Mouse (Mus musculus) forebrain, embryonic 16.5 days (tissue): ENCODE results near the gene Tll1. TPM values are rescaled to one million over a fixed set of nuclear protein-coding genes. Genes with fewer than 3 reads are reported as not detected.

Source experiments
- ATAC-seq: fragments of 200-750 bp; cut with Nextera tagmentation; 2 replicates; pipeline ENCODE4 v1.8.0; 2017; ENCODE audit warnings: mild to moderate bottlenecking, moderate library complexity
- H3K27ac ChIP-seq: fragments of 300-500 bp; sonication (generic); 2 replicates; pipeline ENCODE4 v1.5.1; 2014; ENCODE audit warnings: low read length, control low read depth
- H3K27me3 ChIP-seq: fragments of 300-500 bp; sonication (generic); replicated peaks from 2 replicates; pipeline ENCODE4 v1.6.1; 2014; ENCODE audit warnings: low read length; ENCODE audit not compliant: control insufficient read depth, insufficient read depth
- H3K36me3 ChIP-seq: fragments of 300-500 bp; sonication (generic); 2 replicates; pipeline ENCODE4 v1.6.1; 2014; ENCODE audit not compliant: control insufficient read depth, insufficient read depth
- H3K4me1 ChIP-seq: fragments of 300-500 bp; sonication (generic); replicated peaks from 2 replicates; pipeline ENCODE4 v1.6.1; 2014; ENCODE audit warnings: low read length; ENCODE audit not compliant: control insufficient read depth, insufficient read depth
- H3K4me2 ChIP-seq: fragments of 300-500 bp; sonication (generic); 2 replicates; pipeline ENCODE4 v1.6.1; 2014; ENCODE audit warnings: mild to moderate bottlenecking, low read length, control low read depth
- H3K4me3 ChIP-seq: fragments of 300-500 bp; sonication (generic); replicated peaks from 2 replicates; pipeline ENCODE4 v1.5.1; 2014; ENCODE audit warnings: mild to moderate bottlenecking, low read length, control low read depth
- H3K9ac ChIP-seq: fragments of 300-500 bp; sonication (generic); replicated peaks from 2 replicates; pipeline ENCODE4 v1.6.1; 2014; ENCODE audit warnings: low read depth, low read length, control low read depth
- H3K9me3 ChIP-seq: fragments of 300-500 bp; sonication (generic); 2 replicates; pipeline ENCODE4 v1.6.1; 2016; ENCODE audit warnings: low read length; ENCODE audit not compliant: control insufficient read depth
- WGBS: fragments of 180-500 bp; shearing (Covaris S2); extraction: QIAGEN DNeasy Blood & Tissue Kit; methylation state at CpG from one replicate; pipeline ENCODE4 v1.1.7; 2014; 5-methylcytosine and 5-hydroxymethylcytosine counted together
- polyA plus RNA-seq: library from polyadenylated mRNA; unstranded; fragments of >200 nt; fragmentation: Nextera tagmentation; extraction: Ambion mirVana; gene quantifications from 2 replicates; pipeline ENCODE4 v1.2.1, GENCODE M21; 2015

Tll1 gene
- polyA plus RNA-seq, 1 experiment from 2014 or later, result 1.7 TPM

- Histone ChIP-seq H3K4me1 (peaks cover 6% of the 10 kb centered on the region), H3K36me3 (no peaks in the 10 kb centered on the region), H3K27ac (no peak overlapping the region), H3K9me3 (no peaks in the 10 kb centered on the region), H3K9ac (no peak overlapping the region), H3K4me2 (no peak overlapping the region), H3K4me3 (no peak overlapping the region), H3K27me3 (no peaks in the 10 kb centered on the region)
- 59% methylated on average over 9 of the region's 9 CpGs for WGBS
- ATAC-seq, result peak; percentile 42; the same call in 1 of the 2 replicates
Measured at GRCm38 (mm10) chr8:64152216-64152804, 53.8 kb downstream of the Tll1 start.

GRCm38 (mm10) chr8:64136593-64136992, 69.5 kb downstream of the Tll1 start:
- no peak overlapping the region for H3K9ac ChIP-seq
- H3K4me2 ChIP-seq, result no peak overlapping the region
- H3K27ac ChIP-seq, result no peak overlapping the region
- WGBS, result 58% methylated on average over 1 of the region's 1 CpGs
- H3K4me1 ChIP-seq, result no peaks in the 10 kb centered on the region
- H3K9me3 ChIP-seq, result no peaks in the 10 kb centered on the region
- no peaks in the 10 kb centered on the region for H3K36me3 ChIP-seq
- no peak overlapping the region for H3K4me3 ChIP-seq
- no peak for ATAC-seq
- H3K27me3 ChIP-seq, result no peaks in the 10 kb centered on the region

GRCm38 (mm10) chr8:64107190-64107589, 98.9 kb downstream of the Tll1 start:
- Histone ChIP-seq H3K9ac (no peak overlapping the region), H3K9me3 (no peaks in the 10 kb centered on the region), H3K27ac (no peak overlapping the region), H3K4me1 (no peaks in the 10 kb centered on the region), H3K4me2 (no peak overlapping the region), H3K4me3 (no peak overlapping the region), H3K27me3 (no peaks in the 10 kb centered on the region), H3K36me3 (no peaks in the 10 kb centered on the region)
- peak; percentile 49; the same call in 1 of the 2 replicates for ATAC-seq
- 73% methylated on average over 2 of the region's 2 CpGs for WGBS

- no peak overlapping the region for H3K27ac ChIP-seq
- H3K4me1 ChIP-seq, result no peaks in the 10 kb centered on the region
- H3K4me2 ChIP-seq, result no peak overlapping the region
- no peak overlapping the region for H3K4me3 ChIP-seq
- 73% methylated on average over 2 of the region's 2 CpGs for WGBS
- no peaks in the 10 kb centered on the region for H3K36me3 ChIP-seq
- no peaks in the 10 kb centered on the region for H3K27me3 ChIP-seq
- ATAC-seq, result no peak
- H3K9ac ChIP-seq, result no peak overlapping the region
- no peaks in the 10 kb centered on the region for H3K9me3 ChIP-seq
Measured at GRCm38 (mm10) chr8:64073396-64073795, 132.7 kb downstream of the Tll1 start.

- no peak overlapping the region for H3K4me2 ChIP-seq
- no peak overlapping the region for H3K4me3 ChIP-seq
- no peak overlapping the region for H3K27ac ChIP-seq
- H3K4me1 ChIP-seq, result no peaks in the 10 kb centered on the region
- no peaks in the 10 kb centered on the region for H3K27me3 ChIP-seq
- no peaks in the 10 kb centered on the region for H3K36me3 ChIP-seq
- no peak for ATAC-seq
- no peak overlapping the region for H3K9ac ChIP-seq
- no peaks in the 10 kb centered on the region for H3K9me3 ChIP-seq
- WGBS, result 44% methylated on average over 2 of the region's 2 CpGs
Measured at GRCm38 (mm10) chr8:64059867-64060266, 146.2 kb downstream of the Tll1 start.

- no peak overlapping the region for H3K27ac ChIP-seq
- H3K9me3 ChIP-seq, result no peaks in the 10 kb centered on the region
- WGBS, result 92% methylated on average over 4 of the region's 4 CpGs
- H3K27me3 ChIP-seq, result no peaks in the 10 kb centered on the region
- ATAC-seq, result no peak
- no peak overlapping the region for H3K4me2 ChIP-seq
- H3K9ac ChIP-seq, result no peak overlapping the region
- no peaks in the 10 kb centered on the region for H3K4me1 ChIP-seq
- H3K36me3 ChIP-seq, result no peaks in the 10 kb centered on the region
- no peak overlapping the region for H3K4me3 ChIP-seq
Measured at GRCm38 (mm10) chr8:64057571-64057970, 148.5 kb downstream of the Tll1 start.

- WGBS, result 9% methylated on average over 3 of the region's 3 CpGs
- ATAC-seq, result peak; percentile 69; the same call in 1 of the 2 replicates
- 0 out of 2 replicates have a peak, but pooled peaks cover 5% of the 10 kb centered on the region for H3K4me1 ChIP-seq
Measured at GRCm38 (mm10) chr8:64048556-64048955, 157.5 kb downstream of the Tll1 start.

GRCm38 (mm10) chr8:64047963-64048505, 158.0 kb downstream of the Tll1 start:
- Histone ChIP-seq H3K9ac (no peak overlapping the region), H3K4me3 (no peak overlapping the region), H3K36me3 (no peaks in the 10 kb centered on the region), H3K4me2 (no peak overlapping the region), H3K9me3 (no peaks in the 10 kb centered on the region), H3K27ac (no peak overlapping the region), H3K27me3 (no peaks in the 10 kb centered on the region), H3K4me1 (0 out of 2 replicates have a peak, but pooled peaks cover 5% of the 10 kb centered on the region)
- ATAC-seq, result 0 out of 2 replicates have a peak, but pooled peaks have one; percentile 28
- 15% methylated on average over 9 of the region's 9 CpGs for WGBS

More at GRCm38 (mm10) chr8:64048556-64048955, 157.5 kb downstream of the Tll1 start:
- Histone ChIP-seq H3K4me3 (no peak overlapping the region), H3K36me3 (no peaks in the 10 kb centered on the region), H3K4me2 (no peak overlapping the region), H3K9ac (no peak overlapping the region), H3K27ac (no peak overlapping the region), H3K9me3 (no peaks in the 10 kb centered on the region), H3K27me3 (no peaks in the 10 kb centered on the region)

- H3K9ac ChIP-seq, result no peak overlapping the region
- no peak for ATAC-seq
- H3K27me3 ChIP-seq, result no peaks in the 10 kb centered on the region
- H3K36me3 ChIP-seq, result no peaks in the 10 kb centered on the region
- no peak overlapping the region for H3K4me3 ChIP-seq
- 82% methylated on average over 6 of the region's 6 CpGs for WGBS
- H3K4me1 ChIP-seq, result no peaks in the 10 kb centered on the region
- no peak overlapping the region for H3K4me2 ChIP-seq
- no peak overlapping the region for H3K27ac ChIP-seq
- H3K9me3 ChIP-seq, result no peaks in the 10 kb centered on the region
Measured at GRCm38 (mm10) chr8:64041303-64041884, 164.7 kb downstream of the Tll1 start.
